Mouse (Mus musculus): ENCODE results near the gene H6pd. TPM values are rescaled to one million over a fixed set of nuclear protein-coding genes. Genes with fewer than 3 reads are reported as not detected.
A peak's percentile ranks its signal among the peaks of the same experiment; 100 is the strongest.

H6pd gene
- polyA plus RNA-seq, 1 experiment = 7.3 TPM

- H3K4me3 ChIP-seq (ENCODE audit: control insufficient read depth, low read depth, low read length) = no peak overlapping the region
- no peaks in the 10 kb centered on the region for H3K27me3 ChIP-seq (ENCODE audit: control insufficient read depth, insufficient read depth, low read length)
- H3K4me1 ChIP-seq (ENCODE audit: control insufficient read depth, insufficient read depth, low read length) = peaks cover 13% of the 10 kb centered on the region
- no peak overlapping the region for H3K27ac ChIP-seq (ENCODE audit: control insufficient read depth, insufficient read depth, low read depth, low read length)
- H3K36me3 ChIP-seq (ENCODE audit: control insufficient read depth, insufficient read depth, low read length) = no peaks in the 10 kb centered on the region
- TF ChIP-seq POLR2A (IDR thresholded peaks at IDR 0.05; ENCODE audit: control insufficient read depth, low read depth, low read length) = no peak
- TF ChIP-seq CTCF (IDR thresholded peaks at IDR 0.05; ENCODE audit: control insufficient read depth, insufficient read depth, insufficient replicate concordance, low read depth, low read length) = no peak
Observed at GRCm38 (mm10) chr4:149971393-149971792, 37.4 kb downstream of the H6pd start.

- Histone ChIP-seq H3K4me1 (ENCODE audit: control insufficient read depth, insufficient read depth, low read length) (peaks cover 10% of the 10 kb centered on the region), H3K27me3 (ENCODE audit: control insufficient read depth, insufficient read depth, low read length) (no peaks in the 10 kb centered on the region), H3K36me3 (ENCODE audit: control insufficient read depth, insufficient read depth, low read length) (no peaks in the 10 kb centered on the region), H3K27ac (ENCODE audit: control insufficient read depth, insufficient read depth, low read depth, low read length) (no peak overlapping the region), H3K4me3 (ENCODE audit: control insufficient read depth, low read depth, low read length) (no peak overlapping the region)
- no peak for TF ChIP-seq CTCF (IDR thresholded peaks at IDR 0.05; ENCODE audit: control insufficient read depth, insufficient read depth, insufficient replicate concordance, low read depth, low read length)
- TF ChIP-seq POLR2A (IDR thresholded peaks at IDR 0.05; ENCODE audit: control insufficient read depth, low read depth, low read length) = no peak
Observed at GRCm38 (mm10) chr4:149968526-149968925, 40.3 kb downstream of the H6pd start.

- Histone ChIP-seq H3K36me3 (ENCODE audit: control insufficient read depth, insufficient read depth, low read length) (no peaks in the 10 kb centered on the region), H3K4me3 (ENCODE audit: control insufficient read depth, low read depth, low read length) (no peak overlapping the region), H3K4me1 (ENCODE audit: control insufficient read depth, insufficient read depth, low read length) (peaks cover 10% of the 10 kb centered on the region), H3K27me3 (ENCODE audit: control insufficient read depth, insufficient read depth, low read length) (no peaks in the 10 kb centered on the region), H3K27ac (ENCODE audit: control insufficient read depth, insufficient read depth, low read depth, low read length) (no peak overlapping the region)
- TF ChIP-seq CTCF (IDR thresholded peaks at IDR 0.05; ENCODE audit: control insufficient read depth, insufficient read depth, insufficient replicate concordance, low read depth, low read length) (no peak), POLR2A (IDR thresholded peaks at IDR 0.05; ENCODE audit: control insufficient read depth, low read depth, low read length) (no peak)
Observed at GRCm38 (mm10) chr4:149966963-149967362, 41.9 kb downstream of the H6pd start.

- Histone ChIP-seq H3K4me3 (ENCODE audit: control insufficient read depth, low read depth, low read length) (no peak overlapping the region), H3K36me3 (ENCODE audit: control insufficient read depth, insufficient read depth, low read length) (no peaks in the 10 kb centered on the region), H3K27me3 (ENCODE audit: control insufficient read depth, insufficient read depth, low read length) (no peaks in the 10 kb centered on the region), H3K27ac (ENCODE audit: control insufficient read depth, insufficient read depth, low read depth, low read length) (no peak overlapping the region), H3K4me1 (ENCODE audit: control insufficient read depth, insufficient read depth, low read length) (peaks cover 10% of the 10 kb centered on the region)
- peak; percentile 66; the same call in 1 of the 2 replicates for TF ChIP-seq POLR2A (IDR thresholded peaks at IDR 0.05; ENCODE audit: control insufficient read depth, low read depth, low read length)
- TF ChIP-seq CTCF (IDR thresholded peaks at IDR 0.05; ENCODE audit: control insufficient read depth, insufficient read depth, insufficient replicate concordance, low read depth, low read length) = no peak
Observed at GRCm38 (mm10) chr4:149966252-149966651, 42.6 kb downstream of the H6pd start.

GRCm38 (mm10) chr4:149965672-149966071, 43.2 kb downstream of the H6pd start:
- H3K36me3 ChIP-seq (ENCODE audit: control insufficient read depth, insufficient read depth, low read length) = no peaks in the 10 kb centered on the region
- peaks cover 10% of the 10 kb centered on the region for H3K4me1 ChIP-seq (ENCODE audit: control insufficient read depth, insufficient read depth, low read length)
- no peak overlapping the region for H3K27ac ChIP-seq (ENCODE audit: control insufficient read depth, insufficient read depth, low read depth, low read length)
- no peaks in the 10 kb centered on the region for H3K27me3 ChIP-seq (ENCODE audit: control insufficient read depth, insufficient read depth, low read length)
- TF ChIP-seq CTCF (IDR thresholded peaks at IDR 0.05; ENCODE audit: control insufficient read depth, insufficient read depth, insufficient replicate concordance, low read depth, low read length) (no peak), POLR2A (IDR thresholded peaks at IDR 0.05; ENCODE audit: control insufficient read depth, low read depth, low read length) (no peak)
- no peak overlapping the region for H3K4me3 ChIP-seq (ENCODE audit: control insufficient read depth, low read depth, low read length)

GRCm38 (mm10) chr4:149965242-149965641, 43.6 kb downstream of the H6pd start:
- Histone ChIP-seq H3K27ac (ENCODE audit: control insufficient read depth, insufficient read depth, low read depth, low read length) (no peak overlapping the region), H3K36me3 (ENCODE audit: control insufficient read depth, insufficient read depth, low read length) (no peaks in the 10 kb centered on the region), H3K4me3 (ENCODE audit: control insufficient read depth, low read depth, low read length) (no peak overlapping the region), H3K4me1 (ENCODE audit: control insufficient read depth, insufficient read depth, low read length) (peaks cover 10% of the 10 kb centered on the region), H3K27me3 (ENCODE audit: control insufficient read depth, insufficient read depth, low read length) (no peaks in the 10 kb centered on the region)
- TF ChIP-seq POLR2A (IDR thresholded peaks at IDR 0.05; ENCODE audit: control insufficient read depth, low read depth, low read length) (no peak), CTCF (IDR thresholded peaks at IDR 0.05; ENCODE audit: control insufficient read depth, insufficient read depth, insufficient replicate concordance, low read depth, low read length) (no peak)

- Histone ChIP-seq H3K36me3 (ENCODE audit: control insufficient read depth, insufficient read depth, low read length) (no peaks in the 10 kb centered on the region), H3K4me3 (ENCODE audit: control insufficient read depth, low read depth, low read length) (no peak overlapping the region), H3K4me1 (ENCODE audit: control insufficient read depth, insufficient read depth, low read length) (peaks cover 6% of the 10 kb centered on the region; the same call in 1 of the 2 replicates), H3K27me3 (ENCODE audit: control insufficient read depth, insufficient read depth, low read length) (no peaks in the 10 kb centered on the region), H3K27ac (ENCODE audit: control insufficient read depth, insufficient read depth, low read depth, low read length) (no peak overlapping the region)
- TF ChIP-seq POLR2A (IDR thresholded peaks at IDR 0.05; ENCODE audit: control insufficient read depth, low read depth, low read length) (no peak), CTCF (IDR thresholded peaks at IDR 0.05; ENCODE audit: control insufficient read depth, insufficient read depth, insufficient replicate concordance, low read depth, low read length) (no peak)
Observed at GRCm38 (mm10) chr4:149964770-149965169, 44.1 kb downstream of the H6pd start.

- no peak overlapping the region for H3K27ac ChIP-seq (ENCODE audit: control insufficient read depth, insufficient read depth, low read depth, low read length)
- H3K4me1 ChIP-seq (ENCODE audit: control insufficient read depth, insufficient read depth, low read length) = peaks cover 6% of the 10 kb centered on the region
- H3K4me3 ChIP-seq (ENCODE audit: control insufficient read depth, low read depth, low read length) = no peak overlapping the region
- TF ChIP-seq POLR2A (IDR thresholded peaks at IDR 0.05; ENCODE audit: control insufficient read depth, low read depth, low read length) (no peak), CTCF (IDR thresholded peaks at IDR 0.05; ENCODE audit: control insufficient read depth, insufficient read depth, insufficient replicate concordance, low read depth, low read length) (no peak)
- H3K27me3 ChIP-seq (ENCODE audit: control insufficient read depth, insufficient read depth, low read length) = no peaks in the 10 kb centered on the region
- no peaks in the 10 kb centered on the region for H3K36me3 ChIP-seq (ENCODE audit: control insufficient read depth, insufficient read depth, low read length)
Observed at GRCm38 (mm10) chr4:149964285-149964684, 44.5 kb downstream of the H6pd start.

All from testis, adult 2 months (tissue).